Mouse (Mus musculus): ENCODE results near the gene Numbl.
"Not testable (repeated sequence)": the region's sequence is repeated elsewhere in the genome, so short reads cannot be mapped to it uniquely, and the experiment has no call there.

Gene Numbl

GRCm38 (mm10) chr7:27258205-27258899 is at the start of gene Numbl:
Numbl (plus strand) TSS chr7:27258433.
- DNase-seq: peak; percentile 99

- DNase-seq: no peak
Observed at GRCm38 (mm10) chr7:27212626-27213025, 45.6 kb upstream of the Numbl start.

- DNase-seq: no peak
Observed at GRCm38 (mm10) chr7:27218586-27218985, 39.6 kb upstream of the Numbl start.

GRCm38 (mm10) chr7:27219937-27220336 is 38.3 kb upstream of the Numbl start:
- no peak for DNase-seq

GRCm38 (mm10) chr7:27221939-27222338 is 36.3 kb upstream of the Numbl start:
- DNase-seq: no peak

GRCm38 (mm10) chr7:27222538-27222937 is 35.7 kb upstream of the Numbl start:
- no peak for DNase-seq

- DNase-seq: peak; percentile 19
Observed at GRCm38 (mm10) chr7:27224877-27225575, 33.2 kb upstream of the Numbl start.

GRCm38 (mm10) chr7:27227276-27227675 is 31.0 kb upstream of the Numbl start:
- no peak for DNase-seq

GRCm38 (mm10) chr7:27227676-27228075 is 30.6 kb upstream of the Numbl start:
- no peak for DNase-seq

- peak; percentile 95 for DNase-seq
Observed at GRCm38 (mm10) chr7:27228281-27228821, 29.9 kb upstream of the Numbl start, which contains the start of gene Itpkc. Itpkc (minus strand) TSS chr7:27228661.

- no peak for DNase-seq
Observed at GRCm38 (mm10) chr7:27228865-27229264, 29.4 kb upstream of the Numbl start.

- no peak for DNase-seq
Observed at GRCm38 (mm10) chr7:27230781-27231180, 27.5 kb upstream of the Numbl start.

GRCm38 (mm10) chr7:27231693-27232331 is 26.4 kb upstream of the Numbl start:
- no peak for DNase-seq

GRCm38 (mm10) chr7:27232781-27233281 is 25.4 kb upstream of the Numbl start, which contains the start of gene Coq8b:
Coq8b (plus strand) TSS chr7:27233023.
- DNase-seq: peak; percentile 96

GRCm38 (mm10) chr7:27233300-27233699 is 24.9 kb upstream of the Numbl start:
- DNase-seq: no peak

- DNase-seq: no peak
Observed at GRCm38 (mm10) chr7:27235726-27236125, 22.5 kb upstream of the Numbl start.

- DNase-seq: no peak
Observed at GRCm38 (mm10) chr7:27237527-27237926, 20.7 kb upstream of the Numbl start.

GRCm38 (mm10) chr7:27238568-27238967 is 19.7 kb upstream of the Numbl start:
- no peak for DNase-seq

- DNase-seq: no peak
Observed at GRCm38 (mm10) chr7:27243211-27243610, 15.0 kb upstream of the Numbl start.

- DNase-seq: not testable (repeated sequence)
Observed at GRCm38 (mm10) chr7:27244088-27244487, 14.1 kb upstream of the Numbl start.

- DNase-seq: peak; percentile 51
Observed at GRCm38 (mm10) chr7:27249146-27249545, 9.1 kb upstream of the Numbl start.

GRCm38 (mm10) chr7:27249928-27250327 is 8.3 kb upstream of the Numbl start:
- DNase-seq: no peak

- DNase-seq: no peak
Observed at GRCm38 (mm10) chr7:27251946-27252345, 6.3 kb upstream of the Numbl start.

Measured in kidney, postnatal 10 days (tissue).